Mouse (Mus musculus): Measurements from ENCODE around the gene Gdpgp1. TPM values are rescaled to one million over a fixed set of nuclear protein-coding genes. Genes with fewer than 3 reads are reported as not detected.

Gdpgp1 gene
- polyA plus RNA-seq, 1 experiment from 2014 or later, result 4.2 TPM

Other genes with a start within 250 kb of the Gdpgp1 start
- 21.3 and 25.1 TPM in 2 replicates for gene Zfp710, start 208.1 kb upstream of the Gdpgp1 start, polyA plus RNA-seq (2015; fragmentation: Nextera tagmentation; extraction: Ambion mirVana)
- 291 and 296 TPM in 2 replicates for gene Idh2, start 117.5 kb upstream of the Gdpgp1 start, polyA plus RNA-seq (2015; fragmentation: Nextera tagmentation; extraction: Ambion mirVana)
- 22.8 and 24.0 TPM in 2 replicates for gene Sema4b, start 46.0 kb upstream of the Gdpgp1 start, polyA plus RNA-seq (2015; fragmentation: Nextera tagmentation; extraction: Ambion mirVana)
- 30.1 and 38.1 TPM in 2 replicates for gene Cib1, start 52 bp upstream of the Gdpgp1 start, polyA plus RNA-seq (2015; fragmentation: Nextera tagmentation; extraction: Ambion mirVana)
- gene Ttll13, start 13.5 kb downstream of the Gdpgp1 start, polyA plus RNA-seq (2015; fragmentation: Nextera tagmentation; extraction: Ambion mirVana), result 1.9 and 2.0 TPM in 2 replicates
- 63.8 and 64.3 TPM in 2 replicates for gene Ngrn, start 28.4 kb downstream of the Gdpgp1 start, polyA plus RNA-seq (2015; fragmentation: Nextera tagmentation; extraction: Ambion mirVana)
- gene Vps33b, start 36.8 kb downstream of the Gdpgp1 start, polyA plus RNA-seq (2015; fragmentation: Nextera tagmentation; extraction: Ambion mirVana), result 25.1 and 25.2 TPM in 2 replicates
- gene Prc1, start 61.6 kb downstream of the Gdpgp1 start, polyA plus RNA-seq (2015; fragmentation: Nextera tagmentation; extraction: Ambion mirVana), result 75.2 and 78.9 TPM in 2 replicates
- 13.6 and 16.5 TPM in 2 replicates for gene Rccd1, start 91.6 kb downstream of the Gdpgp1 start, polyA plus RNA-seq (2015; fragmentation: Nextera tagmentation; extraction: Ambion mirVana)
- 52.5 and 58.6 TPM in 2 replicates for gene Unc45a, start 108.1 kb downstream of the Gdpgp1 start, polyA plus RNA-seq (2015; fragmentation: Nextera tagmentation; extraction: Ambion mirVana)
- 22.6 and 26.4 TPM in 2 replicates for gene Hddc3, start 110.2 kb downstream of the Gdpgp1 start, polyA plus RNA-seq (2015; fragmentation: Nextera tagmentation; extraction: Ambion mirVana)
- gene Man2a2, start 138.5 kb downstream of the Gdpgp1 start, polyA plus RNA-seq (2015; fragmentation: Nextera tagmentation; extraction: Ambion mirVana), result 19.4 and 21.3 TPM in 2 replicates
- 3.0 and 5.0 TPM in 2 replicates for gene Fes, start 155.1 kb downstream of the Gdpgp1 start, polyA plus RNA-seq (2015; fragmentation: Nextera tagmentation; extraction: Ambion mirVana)
- 3.2 and 3.6 TPM in 2 replicates for gene Furin, start 172.6 kb downstream of the Gdpgp1 start, polyA plus RNA-seq (2015; fragmentation: Nextera tagmentation; extraction: Ambion mirVana)